Mouse (Mus musculus) heart, embryonic 15.5 days (tissue): ENCODE data around the gene Galnt10. TPM values are rescaled to one million over a fixed set of nuclear protein-coding genes. Genes with fewer than 3 reads are reported as not detected.

ENCODE experiments used
- ATAC-seq: fragments of 200-750 bp; cut with Nextera tagmentation; replicated peaks from 2 replicates; pipeline ENCODE4 v1.8.0; 2017; ENCODE audit warnings: low read depth, moderate TSS enrichment; ENCODE audit not compliant: insufficient number of reproducible peaks, insufficient read depth, low FRiP score
- H3K27ac ChIP-seq: fragments of 300-500 bp; sonication (generic); 2 replicates; pipeline ENCODE4 v1.5.1; 2015; ENCODE audit warnings: mild to moderate bottlenecking, inconsistent platforms
- H3K27me3 ChIP-seq: fragments of 300-500 bp; sonication (generic); 2 replicates; pipeline ENCODE4 v1.6.1; 2015; ENCODE audit warnings: inconsistent platforms
- H3K36me3 ChIP-seq: fragments of 300-500 bp; sonication (generic); 2 replicates; pipeline ENCODE4 v1.6.1; 2015; ENCODE audit warnings: mild to moderate bottlenecking, inconsistent platforms
- H3K4me1 ChIP-seq: fragments of 300-500 bp; sonication (generic); replicated peaks from 2 replicates; pipeline ENCODE4 v1.6.1; 2015; ENCODE audit warnings: inconsistent platforms
- H3K4me2 ChIP-seq: fragments of 300-500 bp; sonication (generic); 2 replicates; pipeline ENCODE4 v1.6.1; 2015; ENCODE audit warnings: inconsistent platforms, mild to moderate bottlenecking, moderate library complexity
- H3K4me3 ChIP-seq: fragments of 300-500 bp; sonication (generic); 2 replicates; pipeline ENCODE4 v1.5.1; 2015; ENCODE audit warnings: mild to moderate bottlenecking, inconsistent platforms
- H3K9ac ChIP-seq: fragments of 300-500 bp; sonication (generic); 2 replicates; pipeline ENCODE4 v1.6.1; 2015; ENCODE audit warnings: mild to moderate bottlenecking, inconsistent platforms
- H3K9me3 ChIP-seq: fragments of 300-500 bp; sonication (generic); replicated peaks from 2 replicates; pipeline ENCODE4 v1.6.1; 2016; ENCODE audit warnings: inconsistent platforms
- WGBS: fragments of 180-500 bp; shearing (Covaris S2); methylation state at CpG from one replicate; pipeline ENCODE4 v1.1.7; 2015; ENCODE audit warnings: mixed read lengths; 5-methylcytosine and 5-hydroxymethylcytosine counted together
- polyA plus RNA-seq: library from polyadenylated mRNA; unstranded; fragments of >200 nt; fragmentation: Nextera tagmentation; extraction: Ambion mirVana; gene quantifications from 2 replicates; pipeline ENCODE4 v1.2.1, GENCODE M21; 2015

The Galnt10 gene
- polyA plus RNA-seq, 1 experiment from 2014 or later: 8.9 TPM

DNA sequence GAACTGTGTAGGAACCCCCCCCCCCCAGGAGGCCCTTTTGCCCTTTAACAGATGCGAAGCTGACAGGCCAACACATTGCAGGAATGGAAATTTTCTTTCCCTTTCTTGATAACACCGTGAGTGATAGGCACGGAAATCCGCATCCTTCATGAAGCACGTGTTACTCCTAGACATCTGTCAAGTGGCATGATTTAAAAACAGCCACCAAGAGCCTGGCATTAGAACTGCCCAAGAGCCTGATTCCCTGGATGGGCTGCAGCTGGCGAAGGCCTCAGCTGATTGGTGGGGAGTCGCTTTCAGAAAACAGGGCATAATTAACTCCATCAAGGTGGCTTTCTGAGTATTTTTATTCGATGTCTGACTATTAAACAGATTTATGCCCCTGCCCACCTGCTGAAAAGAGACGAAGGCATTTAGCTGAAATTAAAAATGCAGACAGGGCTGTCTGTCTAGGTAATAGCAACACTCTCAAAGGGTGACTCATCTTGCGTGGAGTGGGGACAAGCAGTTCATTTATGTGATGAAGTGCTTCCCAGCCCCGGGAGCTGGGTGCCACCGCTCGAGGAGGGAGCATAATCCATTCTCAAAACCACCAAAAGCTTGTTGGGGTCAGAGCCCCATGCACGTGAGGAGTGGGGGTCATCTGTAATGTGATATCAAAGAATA, 108.4 kb downstream of the Galnt10 start:
- H3K4me2 ChIP-seq: no peak overlapping the region
- no peaks in the 10 kb centered on the region for H3K27me3 ChIP-seq
- ATAC-seq: no peak
- no peaks in the 10 kb centered on the region for H3K36me3 ChIP-seq
- H3K4me1 ChIP-seq: peaks cover 24% of the 10 kb centered on the region; the same call in 1 of the 2 replicates
- H3K27ac ChIP-seq: no peak overlapping the region
- H3K9ac ChIP-seq: no peak overlapping the region
- no peaks in the 10 kb centered on the region for H3K9me3 ChIP-seq
- WGBS: 49% methylated on average over 14 of the region's 14 CpGs
- H3K4me3 ChIP-seq: no peak overlapping the region

DNA sequence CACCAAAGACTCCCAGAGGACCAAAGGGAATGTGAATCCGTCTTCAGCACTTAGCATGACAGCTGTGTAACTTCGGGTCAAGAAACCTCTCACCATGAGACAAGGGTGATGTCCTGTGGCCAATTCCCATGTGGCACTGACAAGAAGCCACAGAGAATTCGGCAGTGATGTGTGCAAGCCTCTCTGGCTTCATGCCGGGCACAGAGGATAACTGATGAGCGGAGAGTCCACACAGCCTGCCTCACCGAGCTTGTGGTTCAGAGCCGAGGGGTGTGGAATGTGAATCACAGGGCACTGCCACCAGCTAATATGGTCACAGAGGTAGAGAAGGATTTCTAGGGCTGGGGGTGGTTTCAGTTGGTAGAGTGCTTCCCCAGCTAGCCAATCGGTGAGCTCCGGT, 113.4 kb downstream of the Galnt10 start:
- Histone ChIP-seq H3K36me3 (0 out of 2 replicates have a peak, but pooled peaks cover 4% of the 10 kb centered on the region), H3K27ac (no peak overlapping the region), H3K9ac (no peak overlapping the region), H3K4me1 (peaks cover 3% of the 10 kb centered on the region; the same call in 1 of the 2 replicates), H3K4me2 (no peak overlapping the region), H3K4me3 (no peak overlapping the region), H3K9me3 (no peaks in the 10 kb centered on the region), H3K27me3 (no peaks in the 10 kb centered on the region)
- 73% methylated on average over 9 of the region's 9 CpGs for WGBS
- ATAC-seq: no peak

DNA sequence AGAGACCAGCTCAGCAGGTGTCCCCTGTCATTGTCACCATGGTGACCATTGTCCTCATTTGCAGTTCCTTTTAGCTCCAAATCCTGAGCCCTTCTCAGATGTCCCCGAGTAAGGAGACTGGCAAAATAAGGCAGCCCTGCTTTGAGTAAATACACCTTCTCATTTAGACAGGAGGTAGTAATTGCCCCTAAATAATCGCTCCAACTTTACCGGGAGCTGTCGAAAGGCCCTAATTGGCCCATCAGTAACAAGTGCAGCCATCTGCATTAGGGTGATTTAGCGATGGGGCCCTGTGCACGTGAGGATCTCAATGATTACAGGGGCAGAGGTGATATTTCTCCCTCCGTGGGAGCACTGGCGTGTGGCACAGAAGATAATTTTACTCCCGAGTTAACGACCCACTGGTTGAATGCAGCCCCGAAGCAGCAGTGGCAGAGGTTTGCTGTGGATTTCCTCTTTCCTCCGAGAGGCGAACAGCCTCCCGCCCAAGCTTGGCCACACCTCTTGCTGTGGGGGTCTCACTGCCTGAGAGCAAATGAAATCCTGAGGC, 115.3 kb downstream of the Galnt10 start:
- Histone ChIP-seq H3K9ac (no peak overlapping the region), H3K4me1 (0 out of 2 replicates have a peak, but pooled peaks cover 2% of the 10 kb centered on the region), H3K9me3 (no peaks in the 10 kb centered on the region), H3K4me2 (no peak overlapping the region), H3K27me3 (no peaks in the 10 kb centered on the region), H3K36me3 (0 out of 2 replicates have a peak, but pooled peaks cover 4% of the 10 kb centered on the region), H3K27ac (no peak overlapping the region), H3K4me3 (no peak overlapping the region)
- ATAC-seq: no peak
- 30% methylated on average over 14 of the region's 14 CpGs for WGBS

DNA sequence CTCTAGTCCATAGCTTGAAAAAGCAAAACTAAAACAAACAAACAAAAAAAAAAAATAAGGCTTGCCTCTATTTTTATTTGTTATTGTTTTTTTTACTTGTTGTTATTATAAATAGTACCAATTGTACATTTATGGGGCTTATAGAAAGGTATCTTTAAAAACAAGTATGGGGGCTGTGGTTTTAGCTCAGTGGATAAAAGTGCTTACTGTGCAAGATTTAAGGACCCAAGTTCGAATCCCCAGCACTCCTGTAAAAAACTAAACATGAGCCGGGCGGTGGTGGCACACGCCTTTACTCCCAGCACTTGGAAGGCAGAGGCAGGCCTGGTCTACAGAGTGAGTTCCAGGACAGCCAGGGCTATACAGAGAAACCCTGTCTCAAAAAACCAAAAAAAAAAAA, 116.1 kb downstream of the Galnt10 start:
- no peak overlapping the region for H3K27ac ChIP-seq
- H3K27me3 ChIP-seq: no peaks in the 10 kb centered on the region
- ATAC-seq: no peak
- H3K9me3 ChIP-seq: no peaks in the 10 kb centered on the region
- 87% methylated on average over 4 of the region's 4 CpGs for WGBS
- no peak overlapping the region for H3K4me2 ChIP-seq
- no peak overlapping the region for H3K9ac ChIP-seq
- no peak overlapping the region for H3K4me3 ChIP-seq
- H3K4me1 ChIP-seq: 0 out of 2 replicates have a peak, but pooled peaks cover 2% of the 10 kb centered on the region
- 0 out of 2 replicates have a peak, but pooled peaks cover 4% of the 10 kb centered on the region for H3K36me3 ChIP-seq

DNA sequence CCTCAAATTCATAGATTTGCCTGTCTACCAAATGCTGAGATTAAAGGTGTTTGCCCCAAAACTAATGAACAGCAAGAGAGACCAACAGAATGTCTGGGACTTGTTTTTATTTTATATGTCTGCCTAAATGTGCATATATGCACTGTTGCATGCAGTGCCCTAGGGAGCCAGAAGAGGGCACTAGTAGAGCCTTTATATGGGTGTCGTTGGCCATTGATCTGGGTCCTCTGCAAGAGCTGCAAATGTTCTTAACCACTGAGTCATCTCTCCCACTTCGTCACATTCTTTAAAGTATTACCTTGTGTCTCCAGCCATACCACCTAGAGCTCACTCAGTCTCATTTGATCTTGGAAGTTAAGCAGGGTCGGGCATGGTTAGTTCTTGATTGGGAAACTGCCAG, 118.9 kb downstream of the Galnt10 start:
- Histone ChIP-seq H3K9me3 (no peaks in the 10 kb centered on the region), H3K4me2 (no peak overlapping the region), H3K4me1 (0 out of 2 replicates have a peak, but pooled peaks cover 2% of the 10 kb centered on the region), H3K36me3 (0 out of 2 replicates have a peak, but pooled peaks cover 4% of the 10 kb centered on the region), H3K4me3 (no peak overlapping the region), H3K27ac (no peak overlapping the region), H3K9ac (no peak overlapping the region), H3K27me3 (no peaks in the 10 kb centered on the region)
- 78% methylated on average over 3 of the region's 3 CpGs for WGBS
- no peak for ATAC-seq

DNA sequence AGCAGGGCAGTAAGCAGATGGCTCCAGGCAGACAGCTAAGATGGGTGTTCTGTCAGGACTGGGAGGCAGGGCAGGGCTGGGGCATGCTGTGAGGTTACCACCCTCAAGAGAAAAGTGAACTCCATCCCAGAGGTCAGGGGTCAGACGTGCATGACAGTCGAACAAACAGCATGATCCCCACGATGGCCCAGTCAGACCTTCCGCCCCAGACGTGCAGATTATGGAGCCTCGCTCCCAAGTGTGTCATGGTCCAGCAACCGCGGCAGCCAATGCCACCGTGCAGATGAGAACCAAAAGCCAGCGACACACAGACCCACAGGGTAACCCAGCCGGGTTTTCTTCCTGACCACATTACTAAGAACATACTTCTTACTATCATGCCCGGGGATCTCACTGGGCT, 121.4 kb downstream of the Galnt10 start:
- 0 out of 2 replicates have a peak, but pooled peaks cover 4% of the 10 kb centered on the region for H3K36me3 ChIP-seq
- no peaks in the 10 kb centered on the region for H3K9me3 ChIP-seq
- H3K4me2 ChIP-seq: no peak overlapping the region
- WGBS: 78% methylated on average over 12 of the region's 12 CpGs
- H3K9ac ChIP-seq: no peak overlapping the region
- H3K4me3 ChIP-seq: no peak overlapping the region
- no peaks in the 10 kb centered on the region for H3K4me1 ChIP-seq
- no peak for ATAC-seq
- H3K27ac ChIP-seq: no peak overlapping the region
- H3K27me3 ChIP-seq: no peaks in the 10 kb centered on the region

DNA sequence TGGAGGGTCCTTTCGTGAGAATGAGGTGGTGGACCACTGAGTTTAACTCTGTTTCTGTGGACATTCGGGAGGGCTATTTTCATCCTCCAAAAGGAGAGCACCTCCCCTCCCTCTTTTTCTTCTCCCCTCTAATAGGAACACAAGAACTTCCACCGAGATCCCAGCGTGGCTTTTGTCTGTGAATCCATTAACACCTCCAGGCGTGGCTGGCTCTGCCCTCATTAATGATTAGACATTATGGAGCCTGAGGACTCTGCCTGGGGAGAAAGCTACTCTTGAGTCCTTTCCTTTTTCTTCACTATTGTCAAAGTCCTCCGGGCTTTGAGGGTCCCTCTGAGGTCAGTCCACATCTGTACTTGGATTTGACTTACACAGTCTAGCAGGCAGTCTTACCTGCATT, 121.9 kb downstream of the Galnt10 start:
- no peak overlapping the region for H3K9ac ChIP-seq
- 0 out of 2 replicates have a peak, but pooled peaks cover 4% of the 10 kb centered on the region for H3K36me3 ChIP-seq
- no peaks in the 10 kb centered on the region for H3K9me3 ChIP-seq
- no peaks in the 10 kb centered on the region for H3K27me3 ChIP-seq
- H3K4me1 ChIP-seq: no peaks in the 10 kb centered on the region
- no peak overlapping the region for H3K4me3 ChIP-seq
- no peak overlapping the region for H3K4me2 ChIP-seq
- WGBS: 50% methylated on average over 6 of the region's 6 CpGs
- no peak overlapping the region for H3K27ac ChIP-seq
- no peak for ATAC-seq

DNA sequence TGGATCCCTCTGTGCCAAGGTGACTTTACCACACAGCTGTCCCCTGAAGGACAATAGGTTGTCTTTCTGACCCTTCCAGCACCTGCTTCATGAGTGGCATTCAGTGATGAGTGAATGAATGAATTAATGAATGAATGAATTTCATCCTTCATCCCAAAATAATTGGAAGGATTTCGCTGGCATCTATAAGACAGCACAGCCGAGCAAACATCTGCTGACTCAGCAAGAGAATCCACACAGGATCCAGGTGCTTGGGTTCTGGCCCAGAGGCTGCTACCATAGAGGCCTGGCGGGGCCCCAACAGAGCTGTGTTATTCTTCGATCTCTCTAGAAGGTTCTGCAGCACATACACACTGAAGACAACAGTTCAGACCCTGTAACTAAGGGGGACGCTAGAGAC, 125.5 kb downstream of the Galnt10 start:
- H3K9me3 ChIP-seq: no peaks in the 10 kb centered on the region
- WGBS: 91% methylated on average over 5 of the region's 5 CpGs
- no peaks in the 10 kb centered on the region for H3K36me3 ChIP-seq
- H3K4me2 ChIP-seq: no peak overlapping the region
- H3K27ac ChIP-seq: no peak overlapping the region
- no peak overlapping the region for H3K9ac ChIP-seq
- peaks cover 11% of the 10 kb centered on the region for H3K4me1 ChIP-seq
- no peaks in the 10 kb centered on the region for H3K27me3 ChIP-seq
- H3K4me3 ChIP-seq: no peak overlapping the region
- no peak for ATAC-seq

DNA sequence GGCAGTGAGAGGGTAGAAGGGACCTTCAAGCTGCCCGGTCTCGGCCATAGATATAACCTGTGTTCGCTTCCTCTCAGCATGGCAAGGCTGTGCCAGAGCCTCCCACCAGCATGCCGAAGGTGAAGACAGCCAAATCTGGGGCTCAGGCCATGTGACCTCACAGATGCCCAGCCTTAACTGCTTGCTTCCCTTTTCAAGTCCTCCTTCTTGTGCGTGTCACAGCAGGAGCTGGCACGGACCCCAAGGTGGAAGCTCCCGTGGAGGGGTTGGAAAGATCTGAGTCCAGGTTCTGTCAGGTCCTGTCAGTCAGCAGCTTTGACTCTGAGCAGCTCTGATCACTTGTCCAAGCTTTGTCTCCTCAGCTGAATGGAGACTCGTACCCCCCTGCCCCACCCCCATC, 126.4 kb downstream of the Galnt10 start:
- Histone ChIP-seq H3K4me2 (no peak overlapping the region), H3K4me1 (peaks cover 11% of the 10 kb centered on the region), H3K27me3 (no peaks in the 10 kb centered on the region), H3K9ac (no peak overlapping the region), H3K27ac (no peak overlapping the region), H3K36me3 (no peaks in the 10 kb centered on the region), H3K9me3 (no peaks in the 10 kb centered on the region), H3K4me3 (no peak overlapping the region)
- 81% methylated on average over 8 of the region's 8 CpGs for WGBS
- ATAC-seq: no peak

DNA sequence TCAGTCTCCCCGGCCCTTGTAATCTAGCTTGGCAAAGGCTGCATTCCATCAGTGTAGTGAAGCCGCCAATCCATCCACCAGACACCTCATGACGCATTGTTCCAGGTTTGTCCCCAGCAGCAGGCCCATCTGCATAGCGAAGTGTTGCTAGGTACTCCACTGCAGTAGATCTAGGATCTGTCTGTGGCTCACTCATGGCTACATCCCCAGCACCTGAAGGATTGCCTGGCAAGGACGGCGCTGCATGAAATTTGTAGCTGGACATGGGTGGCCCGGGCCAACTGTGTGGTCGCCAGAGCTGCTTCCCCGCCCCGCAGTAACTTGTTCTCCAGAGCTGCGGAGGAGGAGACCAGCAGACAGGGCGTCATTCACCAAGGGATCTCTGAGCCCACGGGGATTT, 128.2 kb downstream of the Galnt10 start:
- ATAC-seq: no peak
- H3K4me2 ChIP-seq: no peak overlapping the region

DNA sequence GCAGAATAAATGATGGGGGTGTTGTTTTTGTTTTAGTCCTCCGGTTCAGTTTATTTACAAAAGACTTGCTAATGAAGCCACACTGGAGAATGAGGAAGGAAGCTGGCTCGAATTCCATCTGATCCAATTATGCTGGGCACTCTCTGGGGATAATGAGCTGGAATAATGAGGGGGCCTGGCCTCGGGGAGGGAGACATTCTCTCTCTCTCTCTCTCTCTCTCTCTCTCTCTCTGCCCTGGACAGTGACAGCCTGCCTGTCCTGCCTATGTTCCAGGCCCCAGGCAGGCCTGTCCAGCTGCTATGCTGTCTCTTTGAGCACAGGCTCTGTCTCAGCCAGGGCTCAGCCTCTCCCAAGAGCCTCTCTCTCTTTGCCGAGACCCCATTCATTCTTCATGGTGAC, 128.7 kb downstream of the Galnt10 start:
- no peak overlapping the region for H3K9ac ChIP-seq
- ATAC-seq: no peak
- 20% methylated on average over 4 of the region's 4 CpGs for WGBS

More for the DNA sequence above, 128.2 kb downstream of the Galnt10 start:
- H3K27ac ChIP-seq: no peak overlapping the region
- H3K4me3 ChIP-seq: no peak overlapping the region
- H3K9me3 ChIP-seq: no peaks in the 10 kb centered on the region
- no peak overlapping the region for H3K9ac ChIP-seq
- H3K4me1 ChIP-seq: peaks cover 11% of the 10 kb centered on the region
- no peaks in the 10 kb centered on the region for H3K36me3 ChIP-seq
- no peaks in the 10 kb centered on the region for H3K27me3 ChIP-seq
- WGBS: 32% methylated on average over 13 of the region's 13 CpGs

DNA sequence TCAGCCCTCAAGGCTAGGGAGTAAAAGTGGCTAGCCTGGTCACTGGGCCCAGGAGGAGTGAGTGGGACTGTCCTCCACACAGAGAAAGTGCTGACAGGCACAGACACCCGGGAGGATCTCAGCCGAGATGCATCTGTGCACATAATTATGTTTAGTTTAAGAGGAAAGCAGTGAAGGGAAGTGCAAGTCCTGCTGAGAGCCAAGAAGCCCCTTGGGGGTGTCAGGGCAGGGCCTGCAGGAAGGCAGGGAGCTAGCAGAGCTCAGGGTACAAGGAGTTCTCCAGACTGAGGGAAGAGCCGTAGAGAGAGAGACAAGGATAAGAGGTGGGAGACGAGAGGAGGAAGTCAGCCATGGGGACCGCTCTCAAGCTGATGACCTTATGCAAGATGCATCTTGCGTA, 130.6 kb downstream of the Galnt10 start:
- H3K9me3 ChIP-seq: no peaks in the 10 kb centered on the region
- H3K27me3 ChIP-seq: no peaks in the 10 kb centered on the region
- H3K27ac ChIP-seq: no peak overlapping the region
- H3K4me3 ChIP-seq: no peak overlapping the region
- 68% methylated on average over 6 of the region's 6 CpGs for WGBS
- no peak overlapping the region for H3K9ac ChIP-seq
- no peak for ATAC-seq
- no peak overlapping the region for H3K4me2 ChIP-seq
- H3K4me1 ChIP-seq: peaks cover 11% of the 10 kb centered on the region
- H3K36me3 ChIP-seq: no peaks in the 10 kb centered on the region

More for the DNA sequence above, 128.7 kb downstream of the Galnt10 start:
- no peaks in the 10 kb centered on the region for H3K9me3 ChIP-seq
- H3K4me2 ChIP-seq: no peak overlapping the region
- H3K36me3 ChIP-seq: no peaks in the 10 kb centered on the region
- H3K4me1 ChIP-seq: peaks cover 11% of the 10 kb centered on the region
- no peak overlapping the region for H3K27ac ChIP-seq
- no peaks in the 10 kb centered on the region for H3K27me3 ChIP-seq
- no peak overlapping the region for H3K4me3 ChIP-seq
